Mouse (Mus musculus) erythroblast, embryonic 14.5 days (primary cell): Measurements from ENCODE around the gene Als2cr12.
"Not testable (repeated sequence)": the region's sequence is repeated elsewhere in the genome, so short reads cannot be mapped to it uniquely, and the experiment has no call there.

Source experiments
- GATA1 ChIP-seq: IDR thresholded peaks from 2 replicates; pipeline ENCODE4 v1.6.1; 2012; ENCODE audit warnings: low read length, inconsistent platforms, mixed read lengths
- TAL1 ChIP-seq: IDR thresholded peaks from 3 replicates; pipeline ENCODE4 v1.6.1; 2012; ENCODE audit warnings: low read length, inconsistent platforms, mixed read lengths

DNA sequence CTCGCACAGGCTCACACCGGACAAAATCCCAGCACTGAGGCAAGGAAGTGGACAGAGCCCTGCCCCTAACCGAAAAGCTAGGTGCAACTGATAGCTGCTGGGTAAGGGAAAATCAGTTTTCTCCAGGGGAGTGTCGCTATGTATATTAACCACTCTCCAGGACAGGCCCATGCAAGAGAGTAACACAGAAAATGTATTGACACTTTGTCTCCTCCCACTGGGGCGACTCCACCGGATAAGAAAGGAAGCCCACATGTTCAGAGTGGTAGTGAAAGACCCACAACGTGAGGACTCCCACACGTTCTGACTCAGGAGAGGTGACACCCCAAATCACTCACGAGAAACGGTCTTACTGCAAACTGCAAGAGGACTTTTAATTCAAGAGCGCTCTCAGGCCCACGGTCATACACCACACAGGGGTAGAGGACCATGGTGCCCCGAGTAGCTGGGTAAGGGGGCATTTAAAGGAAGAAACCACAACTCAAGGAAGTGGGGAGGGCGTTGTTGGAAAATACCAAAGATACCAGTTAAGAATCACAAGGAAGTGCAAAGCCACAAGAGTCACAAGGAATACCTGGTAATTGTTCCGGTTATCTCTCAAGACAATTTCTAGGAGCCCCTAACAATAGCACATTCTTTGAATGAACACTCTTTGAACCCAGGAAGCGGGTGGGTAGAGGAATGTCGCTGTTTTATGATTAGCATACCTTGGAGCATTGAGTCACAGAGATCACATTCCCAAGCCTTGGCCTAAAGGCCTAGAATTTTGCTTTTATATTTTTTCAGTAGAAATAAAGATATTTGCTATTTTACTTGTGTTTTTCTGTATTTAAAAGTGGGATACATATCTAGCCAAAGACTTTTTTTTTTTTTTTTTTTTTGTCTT is 44.0 kb downstream of the Als2cr12 start:
- TF ChIP-seq TAL1, GATA1: not testable (repeated sequence)
